Mouse (Mus musculus) CD8-positive naive resting alpha-beta T cell, adult 2 months (primary cell): ENCODE data around the gene Mcrs1.

Experiments used
- DNase-seq, 2 experiments: peaks; one replicate each; pipeline ENCODE4 v3.0.0; 2022; ENCODE audit warnings: low read depth in 2 of 2, low spot score in 2 of 2

The Mcrs1 gene

DNA sequence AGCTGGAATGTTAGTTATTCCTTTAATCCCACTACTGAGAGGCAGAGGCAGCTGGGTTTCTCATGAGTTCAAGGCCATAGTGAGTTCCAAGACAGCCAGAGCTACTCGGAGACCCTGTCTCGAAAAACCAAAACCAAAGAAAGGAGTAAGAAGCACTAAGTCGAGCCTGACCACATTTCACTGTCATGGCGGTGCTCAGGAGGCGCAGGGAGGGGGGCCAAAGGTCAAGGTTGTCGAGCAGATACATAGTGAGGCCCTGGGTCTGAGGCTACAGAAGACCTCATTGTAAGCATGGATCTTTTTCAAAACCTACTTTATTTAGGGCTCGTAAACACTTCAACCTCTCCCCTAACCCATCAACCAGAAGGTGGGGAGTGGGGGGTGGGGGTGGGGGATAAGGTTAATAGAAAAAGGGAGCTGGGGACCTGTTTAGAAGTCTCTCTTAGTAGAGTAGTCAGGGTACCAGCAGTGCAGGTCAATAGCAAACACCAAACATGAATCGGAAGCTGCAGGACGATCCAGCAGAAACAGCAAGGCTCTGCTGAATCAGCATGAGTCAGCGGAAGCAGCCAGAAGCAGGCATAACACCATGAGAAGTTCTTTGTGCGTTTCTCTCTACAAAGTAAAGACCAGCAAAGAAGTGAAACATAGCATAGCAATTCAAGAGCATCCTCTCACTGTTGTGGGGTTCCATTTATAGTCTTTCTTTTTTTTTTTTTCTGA is 35.9 kb downstream of the Mcrs1 start:
- no peak for DNase-seq

DNA sequence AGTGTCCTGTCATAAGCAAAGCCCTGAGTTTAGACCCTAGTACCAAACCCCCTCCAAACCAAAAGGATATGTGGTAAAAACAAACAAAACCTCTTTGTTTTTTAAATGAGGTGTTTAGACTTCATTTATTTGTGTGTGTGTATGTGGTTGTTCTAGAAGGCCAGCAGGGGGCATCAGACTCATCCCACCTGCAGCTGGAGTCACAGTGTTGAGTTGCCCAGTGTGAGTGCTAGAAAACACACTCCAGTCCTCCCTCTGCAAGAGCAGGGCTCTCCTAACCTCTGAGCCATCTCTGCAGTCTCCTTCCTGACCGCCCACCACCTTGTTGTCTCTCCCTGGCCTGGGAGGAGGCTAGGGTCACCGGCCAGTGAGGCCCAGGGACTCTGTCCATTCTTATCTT is 36.8 kb downstream of the Mcrs1 start:
- peak in 1 of 2 experiments; percentile 36 for DNase-seq

- DNase-seq = no peak
Observed at GRCm38 (mm10) chr15:99213183-99213582, 38.6 kb downstream of the Mcrs1 start.

DNA sequence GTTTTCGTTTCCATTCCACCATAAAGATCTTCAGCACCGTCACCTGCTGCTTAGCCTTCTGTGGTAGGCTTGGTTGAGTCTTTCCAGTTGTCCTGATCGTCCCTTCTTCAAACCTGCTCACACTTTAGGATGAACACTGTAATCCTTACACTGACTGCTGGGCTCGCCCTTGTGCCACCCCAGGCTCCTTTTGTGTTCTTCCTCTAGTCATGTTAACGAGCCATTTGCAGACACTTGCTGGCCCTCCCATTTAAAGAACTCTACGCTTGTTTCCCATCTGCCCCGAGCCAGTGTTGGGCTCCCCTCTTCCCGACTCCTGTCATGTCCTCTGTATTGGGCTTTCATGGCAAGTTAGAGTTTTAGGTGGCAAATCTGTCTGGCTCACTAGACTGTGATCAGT is 45.8 kb downstream of the Mcrs1 start:
- DNase-seq = no peak

DNA sequence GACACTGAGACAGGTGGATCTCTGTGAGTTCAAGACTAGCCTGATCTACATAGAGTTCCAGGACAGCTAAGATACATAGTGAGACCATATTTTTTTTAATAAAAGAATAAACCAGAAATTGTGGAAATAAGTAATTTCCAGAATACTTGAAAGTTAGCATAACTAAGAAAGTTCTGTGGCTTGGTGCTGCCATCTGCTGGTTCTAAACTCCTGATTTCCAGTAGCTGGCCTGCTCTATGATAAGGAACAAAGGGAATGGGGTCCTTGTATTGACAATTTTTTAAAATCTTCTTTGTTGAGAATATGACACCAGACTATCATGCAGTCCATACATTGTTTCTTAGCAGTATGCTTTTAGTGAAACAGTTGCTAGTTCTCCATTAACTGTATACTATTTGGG is 53.0 kb downstream of the Mcrs1 start:
- no peak for DNase-seq

- no peak for DNase-seq
Observed at GRCm38 (mm10) chr15:99195043-99195442, 56.7 kb downstream of the Mcrs1 start.

DNA sequence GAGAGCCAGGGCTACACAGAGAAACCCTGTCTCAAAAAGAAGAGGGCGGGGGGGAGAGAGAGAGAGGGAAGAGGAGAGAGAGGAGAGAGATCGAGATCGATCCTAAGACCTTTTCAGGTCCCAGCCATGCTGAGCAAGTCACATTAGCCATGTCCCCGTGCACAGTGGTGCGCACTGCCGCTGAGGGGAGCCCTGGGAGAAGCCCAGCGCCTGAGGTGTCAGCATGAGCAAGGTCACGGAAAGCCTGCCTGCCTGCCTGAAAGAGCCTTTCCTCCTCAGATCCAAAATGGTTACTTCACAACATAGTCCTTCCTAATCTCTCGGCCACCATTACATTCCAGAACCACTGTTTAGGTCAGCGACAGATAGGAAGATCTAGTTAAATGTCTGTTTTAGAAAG is 57.4 kb downstream of the Mcrs1 start:
- DNase-seq = no peak
